Mouse (Mus musculus): Measurements from ENCODE around the gene Sap18. TPM values are rescaled to one million over a fixed set of nuclear protein-coding genes. Genes with fewer than 3 reads are reported as not detected.
"Not testable (repeated sequence)": the region's sequence is repeated elsewhere in the genome, so short reads cannot be mapped to it uniquely, and the experiment has no call there.

The Sap18 gene
- total RNA-seq, 2 experiments from 2014 or later, result 10.0 to 176 TPM

GRCm38 (mm10) chr14:57820839-57821238, 22.9 kb downstream of the Sap18 start:
- no peak for ATAC-seq (replicated peaks; ENCODE audit: low FRiP score, poor library complexity, severe bottlenecking)

- ATAC-seq (replicated peaks; ENCODE audit: low FRiP score, poor library complexity, severe bottlenecking), result peak; percentile 94
Measured at GRCm38 (mm10) chr14:57825788-57826751, 28.1 kb downstream of the Sap18 start, which contains the start of the genes Ska3 and Mrpl57. TSS of gene Ska3 (minus strand) at chr14:57826185. TSS of gene Mrpl57 (plus strand) at chr14:57826234.

- ATAC-seq (replicated peaks; ENCODE audit: low FRiP score, poor library complexity, severe bottlenecking), result no peak
Measured at GRCm38 (mm10) chr14:57827284-57827683, 29.3 kb downstream of the Sap18 start.

GRCm38 (mm10) chr14:57833526-57833925, 35.5 kb downstream of the Sap18 start:
- no peak for ATAC-seq (replicated peaks; ENCODE audit: low FRiP score, poor library complexity, severe bottlenecking)

GRCm38 (mm10) chr14:57835157-57835556, 37.2 kb downstream of the Sap18 start:
- 0 out of 2 replicates have a peak, but pooled peaks have one; percentile 52 for ATAC-seq (replicated peaks; ENCODE audit: low FRiP score, poor library complexity, severe bottlenecking)

GRCm38 (mm10) chr14:57844535-57844934, 46.6 kb downstream of the Sap18 start:
- ATAC-seq (replicated peaks; ENCODE audit: low FRiP score, poor library complexity, severe bottlenecking), result peak; percentile 76

- ATAC-seq (replicated peaks; ENCODE audit: low FRiP score, poor library complexity, severe bottlenecking), result not testable (repeated sequence)
Measured at GRCm38 (mm10) chr14:57848061-57848460, 50.1 kb downstream of the Sap18 start.

GRCm38 (mm10) chr14:57848646-57849045, 50.7 kb downstream of the Sap18 start:
- no peak for ATAC-seq (replicated peaks; ENCODE audit: low FRiP score, poor library complexity, severe bottlenecking)

- no peak for ATAC-seq (replicated peaks; ENCODE audit: low FRiP score, poor library complexity, severe bottlenecking)
Measured at GRCm38 (mm10) chr14:57850330-57850729, 52.4 kb downstream of the Sap18 start.

GRCm38 (mm10) chr14:57852961-57853360, 55.0 kb downstream of the Sap18 start:
- no peak for ATAC-seq (replicated peaks; ENCODE audit: low FRiP score, poor library complexity, severe bottlenecking)

- not testable (repeated sequence) for ATAC-seq (replicated peaks; ENCODE audit: low FRiP score, poor library complexity, severe bottlenecking)
Measured at GRCm38 (mm10) chr14:57856037-57856436, 58.1 kb downstream of the Sap18 start.

Other genes with a start within 250 kb of the Sap18 start
- 7.9 and 10.9 TPM in 2 replicates for gene Eef1akmt1, start 226.6 kb upstream of the Sap18 start, total RNA-seq (2015; ENCODE audit: low replicate concordance)
- gene Eef1akmt1, start 226.6 kb upstream of the Sap18 start, total RNA-seq (2017; ENCODE audit: low replicate concordance), result not detected in 2 replicates
- 20.5 and 23.1 TPM in 2 replicates for gene Xpo4, start 132.8 kb upstream of the Sap18 start, total RNA-seq (2015; ENCODE audit: low replicate concordance)
- 39.3 and 75.2 TPM in 2 replicates for gene Xpo4, start 132.8 kb upstream of the Sap18 start, total RNA-seq (2017; ENCODE audit: low replicate concordance)
- not detected in 2 replicates for gene Gm49361, start 52.1 kb upstream of the Sap18 start, total RNA-seq (2015; ENCODE audit: low replicate concordance)
- gene Gm49361, start 52.1 kb upstream of the Sap18 start, total RNA-seq (2017; ENCODE audit: low replicate concordance), result not detected in 2 replicates
- 24.9 and 33.5 TPM in 2 replicates for gene Lats2, start 39.8 kb upstream of the Sap18 start, total RNA-seq (2015; ENCODE audit: low replicate concordance)
- gene Lats2, start 39.8 kb upstream of the Sap18 start, total RNA-seq (2017; ENCODE audit: low replicate concordance), result 38.4 and 38.9 TPM in 2 replicates
- 41.4 and 45.3 TPM in 2 replicates for gene Ska3, start 28.0 kb downstream of the Sap18 start, total RNA-seq (2015; ENCODE audit: low replicate concordance)
- gene Ska3, start 28.0 kb downstream of the Sap18 start, total RNA-seq (2017; ENCODE audit: low replicate concordance), result 88.2 and 89.0 TPM in 2 replicates
- 35.7 and 70.0 TPM in 2 replicates for gene Mrpl57, start 28.1 kb downstream of the Sap18 start, total RNA-seq (2015; ENCODE audit: low replicate concordance)
- 7.9 and 67.3 TPM in 2 replicates for gene Mrpl57, start 28.1 kb downstream of the Sap18 start, total RNA-seq (2017; ENCODE audit: low replicate concordance)
- gene Zdhhc20, start 92.1 kb downstream of the Sap18 start, total RNA-seq (2015; ENCODE audit: low replicate concordance), result 8.0 and 33.5 TPM in 2 replicates
- gene Zdhhc20, start 92.1 kb downstream of the Sap18 start, total RNA-seq (2017; ENCODE audit: low replicate concordance), result 6.8 and 16.9 TPM in 2 replicates
- gene Micu2, start 201.1 kb downstream of the Sap18 start, total RNA-seq (2015; ENCODE audit: low replicate concordance), result 14.3 and 26.7 TPM in 2 replicates
- gene Micu2, start 201.1 kb downstream of the Sap18 start, total RNA-seq (2017; ENCODE audit: low replicate concordance), result 39.6 and 45.7 TPM in 2 replicates